Mouse (Mus musculus): ENCODE measurements around the gene Itprid1. TPM values are rescaled to one million over a fixed set of nuclear protein-coding genes. Genes with fewer than 3 reads are reported as not detected.

Gene Itprid1
- total RNA-seq, 2 experiments from 2014 or later: 1.4 to 1.8 TPM

DNA sequence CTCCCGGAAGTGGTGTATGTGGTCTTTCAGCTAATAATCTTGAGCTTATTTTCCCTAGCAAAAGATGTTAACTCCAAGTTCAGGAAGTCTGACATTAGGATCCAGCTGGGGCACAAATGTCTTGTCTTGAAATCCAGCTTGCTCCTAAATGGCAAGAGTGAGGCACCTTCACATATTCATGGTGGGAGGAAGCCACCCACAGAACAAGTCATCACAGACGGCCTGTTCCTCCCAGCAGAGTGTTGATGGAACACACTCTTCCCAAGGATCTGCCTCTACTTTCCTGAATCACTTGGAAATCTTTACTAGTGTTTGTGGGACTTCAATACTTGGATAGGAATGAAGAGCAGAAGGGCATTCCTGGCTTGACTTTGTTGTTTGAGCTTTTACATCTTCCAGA, 28.5 kb downstream of the Itprid1 start:
- no peak for DNase-seq (ENCODE audit: low spot score in 2 of 2)
- intact Hi-C loops (cut with DNase I): no loop called here

GRCm38 (mm10) chr6:55879356-55879960, 42.8 kb downstream of the Itprid1 start:
- DNase-seq (ENCODE audit: low spot score in 2 of 2): peak in 1 of 2 experiments; percentile 3
- intact Hi-C loops (cut with DNase I): no loop called here

DNA sequence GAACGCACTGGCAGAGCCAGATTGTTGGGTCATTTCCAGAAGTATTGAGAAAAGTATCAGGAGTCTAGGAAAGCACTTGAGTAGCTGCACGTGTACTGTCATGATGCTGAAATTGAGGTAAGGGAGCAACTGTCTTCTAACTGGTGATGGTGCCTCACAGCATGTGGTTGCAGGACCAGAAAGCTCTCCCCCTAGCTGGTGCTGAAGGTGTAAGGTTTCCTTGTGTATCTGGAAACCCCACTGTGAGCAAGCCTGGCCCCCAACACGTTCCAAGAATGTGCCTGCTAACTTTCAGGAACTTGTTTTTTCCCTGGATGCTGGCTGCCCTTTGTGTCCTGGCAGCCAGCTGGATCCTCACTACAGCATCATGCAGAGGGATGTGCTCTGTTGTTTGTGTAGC, 44.2 kb downstream of the Itprid1 start:
- peak in 1 of 2 experiments; percentile 33 for DNase-seq (ENCODE audit: low spot score in 2 of 2)
- intact Hi-C loops (cut with DNase I): loop anchor here (5.0 kb wide), 2 partner anchors 51 to 69 kb away; no protein-coding TSS in a partner anchor

GRCm38 (mm10) chr6:55887598-55887997, 50.9 kb downstream of the Itprid1 start:
- intact Hi-C loops (cut with DNase I): no loop called here
- no peak for DNase-seq (ENCODE audit: low spot score in 2 of 2)

DNA sequence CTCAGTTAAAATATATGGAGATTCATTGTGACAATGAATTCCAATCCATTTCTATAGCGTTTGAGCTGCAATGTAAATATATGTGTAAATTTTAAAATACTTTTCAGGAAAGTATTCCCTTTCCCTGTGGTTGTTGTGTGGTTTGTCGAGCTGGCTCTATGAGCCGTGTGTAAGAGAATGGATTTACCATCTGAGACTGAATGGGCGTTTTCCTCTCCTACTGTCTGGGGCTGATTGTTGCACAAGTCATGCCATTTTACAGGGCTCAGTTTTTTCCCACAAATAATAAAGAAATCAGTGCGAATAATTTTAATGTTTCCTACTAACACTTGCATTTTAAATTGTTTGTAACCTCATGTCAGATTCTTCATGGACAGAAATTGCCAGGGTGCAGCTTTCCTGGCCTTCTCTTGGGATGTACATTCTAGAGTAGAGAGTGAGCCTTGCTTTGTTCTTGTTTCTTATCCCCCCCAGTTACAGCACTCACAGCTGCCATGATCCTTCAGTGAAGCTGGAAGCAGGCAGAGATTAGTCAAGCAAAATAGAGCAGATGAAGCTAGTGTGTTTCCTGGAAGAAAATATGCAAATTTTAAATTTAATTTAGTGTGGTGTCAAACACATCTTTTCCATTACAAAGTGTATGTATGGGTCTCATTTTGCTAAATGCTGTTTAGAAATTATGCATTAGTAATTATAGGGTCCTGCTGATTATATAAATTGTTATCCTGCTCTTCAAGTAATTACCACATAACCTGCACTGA, 65.1 kb downstream of the Itprid1 start:
- intact Hi-C loops (cut with DNase I): no loop called here
- no peak for DNase-seq (ENCODE audit: low spot score in 2 of 2)

GRCm38 (mm10) chr6:55902329-55902605, 65.6 kb downstream of the Itprid1 start:
- no peak for DNase-seq (ENCODE audit: low spot score in 2 of 2)
- intact Hi-C loops (cut with DNase I): no loop called here

GRCm38 (mm10) chr6:55919206-55919605, 82.5 kb downstream of the Itprid1 start:
- DNase-seq (ENCODE audit: low spot score in 2 of 2): no peak
- intact Hi-C loops (cut with DNase I): no loop called here

GRCm38 (mm10) chr6:55920282-55920720, 83.6 kb downstream of the Itprid1 start:
- no peak for DNase-seq (ENCODE audit: low spot score in 2 of 2)
- intact Hi-C loops (cut with DNase I): no loop called here

- intact Hi-C loops (cut with DNase I): no loop called here
- DNase-seq (ENCODE audit: low spot score in 2 of 2): no peak
Observed at GRCm38 (mm10) chr6:55920866-55921630, 84.4 kb downstream of the Itprid1 start.

GRCm38 (mm10) chr6:55944709-55945108, 108.0 kb downstream of the Itprid1 start:
- intact Hi-C loops (cut with DNase I): loop anchor here (5.0 kb wide), 1 partner anchor 132 kb away; no protein-coding TSS in a partner anchor

DNA sequence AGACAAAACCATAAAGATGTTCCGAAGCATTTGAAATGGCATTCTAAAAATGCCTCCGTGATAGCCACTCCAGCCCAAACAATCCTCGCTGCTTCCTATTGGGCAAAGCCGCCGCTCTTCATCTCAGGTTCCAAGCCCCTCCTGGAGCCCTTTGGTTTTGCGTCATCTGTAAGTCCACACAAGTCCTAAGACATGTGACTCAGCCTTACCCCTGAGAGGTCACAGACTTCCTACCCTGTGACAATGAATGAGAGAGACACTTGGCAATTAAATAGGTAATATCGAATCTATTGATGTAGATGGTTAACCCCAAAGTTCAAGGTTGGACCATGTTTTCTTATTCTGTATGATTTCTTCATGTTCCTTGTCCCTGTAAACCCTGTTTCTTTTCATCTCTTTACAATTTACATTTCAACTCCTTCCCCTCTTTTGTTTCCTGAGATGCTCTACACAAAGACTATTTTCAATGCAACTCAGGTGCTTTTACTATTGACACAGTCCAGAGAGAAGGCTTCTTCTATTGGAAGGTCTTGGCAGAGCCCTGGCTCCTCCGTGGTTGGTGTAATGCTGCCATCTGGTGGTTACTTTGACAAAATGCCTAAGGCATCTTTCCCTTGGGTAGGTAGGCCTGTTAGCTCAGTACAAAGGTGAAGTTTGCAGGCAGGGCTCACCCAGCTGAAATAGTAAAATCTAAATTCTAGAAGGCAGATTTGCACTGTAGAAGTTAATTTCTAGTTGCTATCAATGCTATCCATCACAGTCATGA, 113.8 kb downstream of the Itprid1 start:
- peak; percentile 59 to 75 for DNase-seq (ENCODE audit: low spot score in 2 of 2)
- intact Hi-C loops (cut with DNase I): loop anchor here (1.0 to 10.0 kb wide), 3 partner anchors 234 to 556 kb away; no protein-coding TSS in a partner anchor

More at GRCm38 (mm10) chr6:55944709-55945108, 108.0 kb downstream of the Itprid1 start:
- DNase-seq (ENCODE audit: low spot score in 2 of 2): no peak

GRCm38 (mm10) chr6:55972998-55973397, 136.3 kb downstream of the Itprid1 start:
- DNase-seq (ENCODE audit: low spot score in 2 of 2): peak; percentile 36 to 55
- intact Hi-C loops (cut with DNase I): loop anchor here (5.0 kb wide), 1 partner anchor 74 kb away; no protein-coding TSS in a partner anchor

DNA sequence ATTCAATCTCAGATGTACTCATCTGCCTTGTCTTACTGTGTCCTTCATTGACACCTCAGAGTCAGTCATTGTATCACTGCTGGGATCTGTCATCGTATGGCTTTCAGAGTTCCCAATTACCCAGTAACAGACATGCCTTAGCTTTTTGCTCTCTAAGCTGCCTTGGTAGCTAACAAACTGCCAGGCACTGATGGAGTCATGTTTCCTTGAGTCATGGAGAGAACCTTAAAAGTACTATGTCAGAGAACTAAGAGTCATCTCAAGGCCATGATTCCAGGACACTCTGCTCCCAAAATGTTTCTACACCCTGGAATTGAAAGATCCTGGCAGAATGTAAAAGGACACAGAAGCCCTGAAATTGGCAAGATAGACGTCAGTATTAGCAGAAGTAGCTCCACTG, 143.1 kb downstream of the Itprid1 start:
- intact Hi-C loops (cut with DNase I): loop anchor here (5.0 kb wide), 1 partner anchor 38 kb away; the partner anchor contains the start of gene Ppp1r17
- DNase-seq (ENCODE audit: low spot score in 2 of 2): no peak

- DNase-seq (ENCODE audit: low spot score in 2 of 2): no peak
- intact Hi-C loops (cut with DNase I): no loop called here
Observed at GRCm38 (mm10) chr6:56008711-56009110, 172.0 kb downstream of the Itprid1 start.

DNA sequence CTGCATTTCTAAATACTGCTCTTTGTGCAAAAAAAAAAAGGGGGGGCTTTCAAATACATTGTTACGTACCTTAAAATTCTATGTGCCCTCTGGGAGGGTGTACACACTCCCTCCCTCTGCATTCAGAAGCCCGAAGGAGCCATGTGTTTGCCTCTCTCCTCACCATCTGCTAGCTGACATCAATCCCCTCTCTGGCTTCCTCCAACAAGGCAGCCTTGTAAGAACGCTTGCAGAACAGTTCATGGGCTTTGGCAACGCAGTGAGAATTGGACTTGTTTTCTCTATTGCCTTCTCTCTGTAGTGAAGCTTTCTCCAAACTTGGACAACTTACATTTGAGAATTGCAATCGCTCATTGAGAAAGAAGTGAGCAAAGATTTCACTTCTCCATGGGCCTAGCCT, 175.7 kb downstream of the Itprid1 start:
- intact Hi-C loops (cut with DNase I): no loop called here
- DNase-seq (ENCODE audit: low spot score in 2 of 2): peak; percentile 17 to 22

- intact Hi-C loops (cut with DNase I): loop anchor here (5.0 kb wide), 1 partner anchor 35 kb away; no protein-coding TSS in a partner anchor
- DNase-seq (ENCODE audit: low spot score in 2 of 2): no peak
Observed at GRCm38 (mm10) chr6:56017291-56017994, 180.7 kb downstream of the Itprid1 start, which contains the start of gene Ppp1r17. Gene Ppp1r17 (plus strand): TSS chr6:56017497.

GRCm38 (mm10) chr6:56019632-56020031, 182.9 kb downstream of the Itprid1 start:
- intact Hi-C loops (cut with DNase I): loop anchor here (5.0 kb wide), 1 partner anchor 37 kb away; no protein-coding TSS in a partner anchor
- no peak for DNase-seq (ENCODE audit: low spot score in 2 of 2)

DNA sequence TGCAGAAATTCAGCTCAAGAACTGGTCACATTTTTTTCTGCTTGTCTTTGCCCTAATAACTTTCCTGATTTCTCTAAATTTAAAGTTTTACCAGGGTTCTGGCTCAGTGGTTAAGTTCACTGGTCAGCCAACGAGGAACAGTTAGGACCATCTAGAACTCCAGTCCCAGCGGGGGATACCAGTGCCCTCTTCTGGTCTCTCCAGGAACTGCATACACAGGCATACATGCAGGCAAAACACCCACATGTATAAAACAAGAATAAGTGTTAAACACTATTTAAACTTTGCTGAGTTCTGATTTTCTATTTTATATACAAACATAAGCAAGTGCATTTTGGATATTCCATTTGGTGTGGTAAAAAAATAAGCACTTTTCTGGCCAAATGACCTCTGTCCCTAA, 188.8 kb downstream of the Itprid1 start:
- no peak for DNase-seq (ENCODE audit: low spot score in 2 of 2)
- intact Hi-C loops (cut with DNase I): no loop called here

Data from left cerebral cortex, postnatal 14 days (tissue).